Mouse (Mus musculus): ENCODE measurements at regions not wholly inside any gene's neighbourhood (a gene's known extent, or its start where the extent isn't known, plus 50 kb on each side); places are given as distances from the start of the nearest gene placed in this dataset.

GRCm38 (mm10) chr10:92336138-92336537 is 386.1 kb downstream of the Nedd1 start:
- no peak for TF ChIP-seq POLR2A (IDR thresholded peaks at IDR 0.05; ENCODE audit: low read depth, low read length)
- TF ChIP-seq CTCF (IDR thresholded peaks at IDR 0.05; ENCODE audit: borderline replicate concordance, insufficient read depth, low read length) = no peak
